Mouse (Mus musculus) midbrain, postnatal 0 days (tissue): ENCODE results near the gene Ivd. TPM values are rescaled to one million over a fixed set of nuclear protein-coding genes. Genes with fewer than 3 reads are reported as not detected.

Source experiments
- ATAC-seq: fragments of 200-750 bp; cut with Nextera tagmentation; 2 replicates; pipeline ENCODE4 v1.8.0; 2017; ENCODE audit warnings: moderate number of reproducible peaks, mild to moderate bottlenecking, moderate TSS enrichment, moderate library complexity; ENCODE audit not compliant: low FRiP score
- DNase-seq: peaks from one replicate; pipeline ENCODE4 v3.0.0-alpha.2; 2015; ENCODE audit warnings: low spot score
- H3K27ac ChIP-seq: fragments of 300-500 bp; sonication (generic); 2 replicates; pipeline ENCODE4 v1.5.1; 2014; ENCODE audit warnings: low read depth, mild to moderate bottlenecking, low read length, mixed read lengths
- H3K27me3 ChIP-seq: fragments of 300-500 bp; sonication (generic); 2 replicates; pipeline ENCODE4 v1.6.1; 2014; ENCODE audit warnings: low read length, control low read depth, mixed read lengths; ENCODE audit not compliant: insufficient read depth
- H3K36me3 ChIP-seq: fragments of 300-500 bp; sonication (generic); 2 replicates; pipeline ENCODE4 v1.6.1; 2014; ENCODE audit warnings: low read length, control low read depth, mixed read lengths; ENCODE audit not compliant: insufficient read depth
- H3K4me1 ChIP-seq: fragments of 300-500 bp; sonication (generic); 2 replicates; pipeline ENCODE4 v1.6.1; 2014; ENCODE audit warnings: mild to moderate bottlenecking, control low read depth, antibody characterized with exemption, low read length, mixed read lengths; ENCODE audit not compliant: insufficient read depth
- H3K4me2 ChIP-seq: fragments of 300-500 bp; sonication (generic); 2 replicates; pipeline ENCODE4 v1.6.1; 2014; ENCODE audit warnings: low read depth, mild to moderate bottlenecking, low read length, mixed read lengths; ENCODE audit not compliant: poor library complexity, severe bottlenecking
- H3K4me3 ChIP-seq: fragments of 300-500 bp; sonication (generic); 2 replicates; pipeline ENCODE4 v1.5.1; 2014; ENCODE audit warnings: low read depth, mild to moderate bottlenecking, low read length, moderate library complexity
- H3K9ac ChIP-seq: fragments of 300-500 bp; sonication (generic); replicated peaks from 2 replicates; pipeline ENCODE4 v1.6.1; 2014; ENCODE audit warnings: mild to moderate bottlenecking, low read length, moderate library complexity, mixed read lengths; ENCODE audit not compliant: poor library complexity, severe bottlenecking
- H3K9me3 ChIP-seq: fragments of 300-500 bp; sonication (generic); 2 replicates; pipeline ENCODE4 v1.6.1; 2016; ENCODE audit warnings: low read length, control low read depth
- CTCF ChIP-seq: IDR thresholded peaks from 2 replicates; pipeline ENCODE4 v1.5.1; 2016; ENCODE audit warnings: antibody characterized with exemption, mild to moderate bottlenecking
- WGBS: fragments of 180-500 bp; shearing (Covaris S2); extraction: QIAGEN DNeasy Blood & Tissue Kit; methylation state at CpG from one replicate; pipeline ENCODE4 v1.1.7; 2014; 5-methylcytosine and 5-hydroxymethylcytosine counted together
- polyA plus RNA-seq: library from polyadenylated mRNA; unstranded; fragments of >200 nt; fragmentation: Nextera tagmentation; extraction: Ambion mirVana; gene quantifications from 2 replicates; pipeline ENCODE4 v1.2.1, GENCODE M21; 2015
- total RNA-seq: library from RNA; depleted of rRNA; stranded (reverse); fragments of >200 nt; gene quantifications from 2 replicates; pipeline ENCODE4 v1.2.3, GENCODE M21; 2014

The Ivd gene
- total and polyA plus RNA-seq, 2 experiments from 2014 or later: 50.7 to 57.5 TPM

- TF ChIP-seq CTCF: no peak
- Histone ChIP-seq H3K4me1 (peaks cover 22% of the 10 kb centered on the region), H3K9ac (no peak overlapping the region), H3K4me2 (no peak overlapping the region), H3K27me3 (no peaks in the 10 kb centered on the region), H3K36me3 (no peaks in the 10 kb centered on the region), H3K9me3 (no peaks in the 10 kb centered on the region), H3K4me3 (no peak overlapping the region), H3K27ac (no peak overlapping the region)
- DNase-seq: no peak
- ATAC-seq: no peak
- 77% methylated on average over 5 of the region's 5 CpGs for WGBS
Observed at GRCm38 (mm10) chr2:118906118-118906492, 44.4 kb downstream of the Ivd start.

GRCm38 (mm10) chr2:118907781-118908180 is 46.0 kb downstream of the Ivd start:
- H3K4me1 ChIP-seq: peaks cover 22% of the 10 kb centered on the region
- no peak overlapping the region for H3K9ac ChIP-seq
- no peak overlapping the region for H3K27ac ChIP-seq
- H3K27me3 ChIP-seq: no peaks in the 10 kb centered on the region
- H3K36me3 ChIP-seq: no peaks in the 10 kb centered on the region
- TF ChIP-seq CTCF: no peak
- ATAC-seq: no peak
- no peaks in the 10 kb centered on the region for H3K9me3 ChIP-seq
- 93% methylated on average over 3 of the region's 3 CpGs for WGBS
- no peak for DNase-seq
- H3K4me2 ChIP-seq: no peak overlapping the region
- no peak overlapping the region for H3K4me3 ChIP-seq

DNA sequence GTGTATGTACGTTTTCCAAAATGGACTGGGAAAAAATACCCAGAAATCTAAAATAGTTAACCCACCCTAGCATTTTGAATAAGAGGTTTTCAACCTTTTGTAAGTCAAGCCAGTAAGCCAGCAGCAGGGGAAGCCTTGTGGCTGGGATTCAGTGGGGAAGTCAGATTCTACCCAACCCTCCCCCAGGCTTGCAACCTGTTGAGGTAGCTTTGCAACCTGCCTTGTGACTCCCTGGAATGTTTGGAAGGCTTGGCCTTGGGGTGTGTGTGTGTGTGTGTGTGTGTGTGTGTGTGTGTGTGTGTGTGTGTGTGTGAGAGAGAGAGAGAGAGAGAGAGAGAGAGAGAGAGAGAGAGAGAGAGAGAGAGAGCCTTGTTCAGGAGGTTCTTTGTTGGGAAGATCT is 47.4 kb downstream of the Ivd start:
- DNase-seq (no peak), ATAC-seq (no peak)
- Histone ChIP-seq H3K36me3 (no peaks in the 10 kb centered on the region), H3K9me3 (no peaks in the 10 kb centered on the region), H3K27me3 (no peaks in the 10 kb centered on the region), H3K27ac (no peak overlapping the region), H3K4me1 (peaks cover 24% of the 10 kb centered on the region; the same call in 1 of the 2 replicates), H3K9ac (no peak overlapping the region), H3K4me3 (no peak overlapping the region), H3K4me2 (no peak overlapping the region)
- no peak for TF ChIP-seq CTCF
- WGBS: 65% methylated on average over 1 of the region's 1 CpGs

DNA sequence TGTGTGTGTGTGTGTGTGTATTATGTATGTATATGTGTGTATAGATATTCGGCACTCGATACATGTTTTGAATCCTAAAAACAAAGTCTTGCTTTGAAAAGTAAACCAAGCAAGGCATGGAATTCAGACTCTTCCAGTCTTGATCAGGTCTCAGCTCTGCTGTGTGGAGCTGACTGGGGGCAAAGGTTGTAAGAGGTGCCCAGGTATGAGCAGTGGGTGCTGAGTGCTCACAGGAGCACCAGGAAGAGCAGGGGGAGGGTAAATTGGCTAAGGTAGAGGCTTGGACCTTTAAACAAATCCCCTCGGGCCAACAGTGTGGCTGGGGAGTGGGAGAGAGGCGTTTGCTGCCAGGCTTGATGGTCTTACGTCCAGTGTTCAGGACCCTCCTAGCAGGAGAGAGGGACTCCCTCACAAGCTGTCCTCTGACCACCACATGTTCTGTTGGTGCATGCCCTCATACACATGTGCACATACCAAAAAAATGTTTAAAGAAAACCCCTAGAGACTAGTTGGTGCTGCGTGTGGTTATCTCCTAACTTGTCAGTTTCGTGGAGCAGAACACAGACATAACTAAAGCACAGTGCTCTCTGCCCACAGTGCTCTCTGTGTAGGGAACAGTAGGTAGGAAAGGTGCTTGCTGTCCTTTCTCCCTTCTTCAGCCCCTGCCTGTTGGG is 49.0 kb downstream of the Ivd start:
- H3K4me2 ChIP-seq: no peak overlapping the region
- H3K36me3 ChIP-seq: no peaks in the 10 kb centered on the region
- ATAC-seq (no peak), DNase-seq (no peak)
- no peak overlapping the region for H3K9ac ChIP-seq
- H3K27me3 ChIP-seq: no peaks in the 10 kb centered on the region
- 79% methylated on average over 7 of the region's 7 CpGs for WGBS
- no peaks in the 10 kb centered on the region for H3K9me3 ChIP-seq
- no peak overlapping the region for H3K27ac ChIP-seq
- H3K4me3 ChIP-seq: no peak overlapping the region
- H3K4me1 ChIP-seq: peaks cover 21% of the 10 kb centered on the region; the same call in 1 of the 2 replicates
- TF ChIP-seq CTCF: no peak

- Histone ChIP-seq H3K9me3 (no peaks in the 10 kb centered on the region), H3K9ac (no peak overlapping the region), H3K4me1 (0 out of 2 replicates have a peak, but pooled peaks cover 19% of the 10 kb centered on the region), H3K27ac (no peak overlapping the region), H3K36me3 (peaks cover 11% of the 10 kb centered on the region; the same call in 1 of the 2 replicates), H3K27me3 (no peaks in the 10 kb centered on the region), H3K4me2 (no peak overlapping the region), H3K4me3 (no peak overlapping the region)
- no peak for TF ChIP-seq CTCF
- 67% methylated on average over 8 of the region's 8 CpGs for WGBS
- no peak for DNase-seq
- ATAC-seq: no peak
Observed at GRCm38 (mm10) chr2:118912706-118913105, 51.0 kb downstream of the Ivd start.

DNA sequence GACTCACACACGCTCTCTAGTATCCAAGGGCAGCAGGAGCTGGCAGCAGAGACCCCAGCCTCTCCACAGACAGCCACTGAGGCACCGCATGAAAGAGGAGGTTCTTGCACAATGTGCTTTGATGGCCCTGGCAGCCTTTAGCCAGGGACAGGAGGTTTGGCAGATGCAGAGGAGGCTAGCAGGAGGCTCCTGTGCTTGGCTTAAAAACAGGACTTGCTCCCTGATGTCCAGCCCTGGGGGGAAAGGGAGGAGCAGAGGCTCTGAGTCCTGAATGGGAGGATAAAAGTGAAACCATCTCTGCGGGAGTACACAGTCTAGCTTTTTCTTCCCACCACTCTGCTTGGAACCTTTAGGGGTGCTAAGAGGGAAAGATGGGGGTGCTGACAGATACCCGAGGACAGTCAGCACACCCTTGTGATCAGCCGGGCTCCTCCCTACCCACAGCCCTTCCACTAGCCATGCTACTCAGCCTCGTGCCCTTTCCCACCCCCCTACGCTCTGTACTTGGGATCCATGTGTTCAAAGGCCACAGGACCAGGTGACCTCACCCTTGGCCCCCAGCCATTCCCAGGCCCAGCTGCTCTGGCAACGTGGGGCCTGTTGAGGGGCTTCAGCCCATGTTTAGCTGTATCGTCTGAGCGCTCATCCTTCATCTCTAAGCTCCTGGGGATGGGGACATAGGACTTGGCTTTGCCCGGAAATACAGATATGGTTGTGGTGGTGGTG is 52.0 kb downstream of the Ivd start:
- H3K4me2 ChIP-seq: no peak overlapping the region
- ATAC-seq (peak; percentile 32; the same call in 1 of the 2 replicates), DNase-seq (peak; percentile 46)
- WGBS: 51% methylated on average over 11 of the region's 11 CpGs
- no peak overlapping the region for H3K9ac ChIP-seq
- no peak overlapping the region for H3K27ac ChIP-seq
- 0 out of 2 replicates have a peak, but pooled peaks cover 19% of the 10 kb centered on the region for H3K4me1 ChIP-seq
- no peak overlapping the region for H3K4me3 ChIP-seq
- peaks cover 13% of the 10 kb centered on the region; the same call in 1 of the 2 replicates for H3K36me3 ChIP-seq
- no peaks in the 10 kb centered on the region for H3K27me3 ChIP-seq
- no peak for TF ChIP-seq CTCF
- no peaks in the 10 kb centered on the region for H3K9me3 ChIP-seq
